Mouse (Mus musculus) intestine, embryonic 14.5 days (tissue): Measurements from ENCODE around the gene Efemp2. TPM values are rescaled to one million over a fixed set of nuclear protein-coding genes. Genes with fewer than 3 reads are reported as not detected.

ENCODE experiments used
- ATAC-seq: fragments of 200-750 bp; cut with Nextera tagmentation; replicated peaks from 2 replicates; pipeline ENCODE4 v1.8.0; 2017; ENCODE audit warnings: low read depth, moderate number of reproducible peaks, moderate TSS enrichment, moderate library complexity; ENCODE audit not compliant: low FRiP score, low TSS enrichment
- DNase-seq: peaks from one replicate; pipeline ENCODE4 v3.0.0-alpha.2; 2018; ENCODE audit warnings: low spot score
- H3K27ac ChIP-seq: fragments of 300-500 bp; sonication (generic); 2 replicates; pipeline ENCODE4 v1.5.1; 2014; ENCODE audit warnings: low read depth, mild to moderate bottlenecking, control low read depth
- H3K27me3 ChIP-seq: fragments of 300-500 bp; sonication (generic); replicated peaks from 2 replicates; pipeline ENCODE4 v1.6.1; 2014; ENCODE audit warnings: low read length, control low read depth; ENCODE audit not compliant: control insufficient read depth, insufficient read depth
- H3K36me3 ChIP-seq: fragments of 300-500 bp; sonication (generic); 2 replicates; pipeline ENCODE4 v1.6.1; 2014; ENCODE audit warnings: low read length, control low read depth; ENCODE audit not compliant: control insufficient read depth, insufficient read depth
- H3K4me1 ChIP-seq: fragments of 300-500 bp; sonication (generic); replicated peaks from 2 replicates; pipeline ENCODE4 v1.6.1; 2014; ENCODE audit warnings: low read length, control low read depth, mixed read lengths; ENCODE audit not compliant: control insufficient read depth, insufficient read depth
- H3K4me2 ChIP-seq: fragments of 300-500 bp; sonication (generic); 2 replicates; pipeline ENCODE4 v1.6.1; 2014; ENCODE audit warnings: low read length
- H3K4me3 ChIP-seq: fragments of 300-500 bp; sonication (generic); 2 replicates; pipeline ENCODE4 v1.5.1; 2014; ENCODE audit warnings: low read depth, low read length, control low read depth, mixed read lengths
- H3K9ac ChIP-seq: fragments of 300-500 bp; sonication (generic); 2 replicates; pipeline ENCODE4 v1.6.1; 2014; ENCODE audit warnings: mild to moderate bottlenecking, low read length
- H3K9me3 ChIP-seq: fragments of 300-500 bp; sonication (generic); 2 replicates; pipeline ENCODE4 v1.6.1; 2016; ENCODE audit warnings: low read length, control low read depth; ENCODE audit not compliant: control insufficient read depth
- WGBS: fragments of 180-500 bp; shearing (Covaris S2); extraction: QIAGEN DNeasy Blood & Tissue Kit; methylation state at CpG from one replicate; pipeline ENCODE4 v1.1.7; 2014; 5-methylcytosine and 5-hydroxymethylcytosine counted together
- polyA plus RNA-seq: library from polyadenylated mRNA; unstranded; fragments of >200 nt; fragmentation: Nextera tagmentation; extraction: Ambion mirVana; gene quantifications from 2 replicates; pipeline ENCODE4 v1.2.1, GENCODE M21; 2014

Efemp2 gene
- polyA plus RNA-seq, 1 experiment from 2014 or later, result 136 TPM

DNA sequence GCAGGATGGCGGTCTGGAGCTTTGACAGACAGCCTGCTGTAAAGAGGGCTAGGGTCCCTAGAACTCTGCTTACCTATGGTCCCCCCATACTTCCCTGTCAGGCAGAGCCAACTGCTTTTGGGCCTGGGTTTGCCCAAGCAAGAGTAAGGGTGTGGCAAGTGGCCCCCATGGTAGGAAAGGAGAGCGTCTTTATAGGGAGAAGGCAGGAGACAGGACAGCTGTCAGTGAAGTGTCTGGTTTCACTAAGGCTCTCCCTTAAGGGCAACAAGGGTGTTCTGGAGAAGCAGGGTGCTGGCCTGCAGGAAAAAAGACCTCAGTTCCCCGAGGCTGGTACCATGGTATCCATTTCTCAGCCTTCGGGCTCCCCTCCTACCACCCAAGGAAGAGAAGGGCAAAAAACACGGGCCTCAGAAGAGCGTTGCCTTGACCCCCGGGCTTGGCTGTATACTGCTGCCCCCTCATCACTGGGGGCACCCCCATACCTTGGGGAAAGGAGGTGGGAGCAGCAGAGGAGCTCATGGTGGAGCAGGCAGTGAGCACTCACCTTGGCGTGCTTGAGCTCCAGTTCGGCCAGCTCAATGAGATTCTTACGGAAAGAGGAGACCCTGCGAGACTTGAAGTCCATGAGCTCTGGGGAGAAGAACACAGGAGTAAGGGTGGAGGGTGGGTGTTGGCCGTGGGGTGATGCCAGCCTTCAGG, 21.7 kb downstream of the Efemp2 start:
- no peak overlapping the region for H3K4me2 ChIP-seq
- DNase-seq, result no peak
- 83% methylated on average over 12 of the region's 12 CpGs for WGBS
- H3K9ac ChIP-seq, result no peak overlapping the region
- peaks cover 5% of the 10 kb centered on the region for H3K4me1 ChIP-seq
- H3K27ac ChIP-seq, result no peak overlapping the region
- no peaks in the 10 kb centered on the region for H3K27me3 ChIP-seq
- no peak overlapping the region for H3K4me3 ChIP-seq
- H3K9me3 ChIP-seq, result no peaks in the 10 kb centered on the region
- peaks cover 56% of the 10 kb centered on the region for H3K36me3 ChIP-seq
- ATAC-seq, result no peak

- WGBS, result 80% methylated on average over 16 of the region's 16 CpGs
- ATAC-seq (no peak), DNase-seq (no peak)
- H3K27me3 ChIP-seq, result no peaks in the 10 kb centered on the region
- H3K4me2 ChIP-seq, result no peak overlapping the region
- H3K4me1 ChIP-seq, result peaks cover 5% of the 10 kb centered on the region
- H3K4me3 ChIP-seq, result no peak overlapping the region
- no peaks in the 10 kb centered on the region for H3K9me3 ChIP-seq
- H3K36me3 ChIP-seq, result peaks cover 56% of the 10 kb centered on the region
- H3K9ac ChIP-seq, result no peak overlapping the region
- H3K27ac ChIP-seq, result no peak overlapping the region
Measured at GRCm38 (mm10) chr19:5496052-5496370, 22.3 kb downstream of the Efemp2 start.

DNA sequence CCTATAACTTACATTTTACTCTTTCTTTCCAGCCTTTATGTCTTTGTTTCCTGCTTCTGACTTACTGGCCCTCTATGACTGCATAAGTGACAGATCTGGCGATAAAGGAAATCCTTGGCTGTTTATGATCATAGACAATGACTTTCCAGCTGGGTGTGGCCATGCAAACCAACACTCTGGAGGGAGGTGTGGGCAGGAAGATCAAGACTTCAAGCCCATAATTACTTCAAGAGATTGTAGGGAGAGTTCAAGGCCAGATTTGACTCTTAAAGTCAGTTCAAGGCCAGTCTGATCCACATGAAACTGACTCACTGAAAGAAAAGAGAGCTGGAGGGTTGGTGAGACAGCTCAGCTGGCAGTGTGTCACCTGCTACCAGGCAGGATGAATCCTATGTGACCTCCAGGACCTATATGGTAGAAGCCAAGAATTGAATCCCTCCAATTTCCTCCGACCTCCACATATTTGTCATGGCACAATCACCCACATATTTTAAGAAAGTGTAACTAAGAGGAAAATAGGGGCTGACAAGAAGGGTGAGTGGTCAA, 26.6 kb downstream of the Efemp2 start:
- 82% methylated on average over 2 of the region's 2 CpGs for WGBS
- DNase-seq (no peak), ATAC-seq (no peak)

GRCm38 (mm10) chr19:5503687-5504086, 29.9 kb downstream of the Efemp2 start, which contains the start of gene 1700020D05Rik:
1700020D05Rik (minus strand) TSS chr19:5503787.
- WGBS, result 50% methylated on average over 16 of the region's 17 CpGs
- no peaks in the 10 kb centered on the region for H3K27me3 ChIP-seq
- no peaks in the 10 kb centered on the region for H3K4me1 ChIP-seq
- ATAC-seq (no peak), DNase-seq (no peak)
- H3K27ac ChIP-seq, result no peak within 1 kb of the TSS
- no peaks in the 10 kb centered on the region for H3K9me3 ChIP-seq
- H3K36me3 ChIP-seq, result no peaks in the 10 kb centered on the region
- no peak within 1 kb of the TSS for H3K4me3 ChIP-seq
- no peak within 1 kb of the TSS for H3K9ac ChIP-seq
- no peak within 1 kb of the TSS for H3K4me2 ChIP-seq

More for the DNA sequence above, 26.6 kb downstream of the Efemp2 start:
- no peak overlapping the region for H3K4me3 ChIP-seq
- H3K9ac ChIP-seq, result no peak overlapping the region
- no peak overlapping the region for H3K4me2 ChIP-seq
- H3K36me3 ChIP-seq, result peaks cover 21% of the 10 kb centered on the region
- no peak overlapping the region for H3K27ac ChIP-seq
- H3K9me3 ChIP-seq, result no peaks in the 10 kb centered on the region
- no peaks in the 10 kb centered on the region for H3K27me3 ChIP-seq
- H3K4me1 ChIP-seq, result no peaks in the 10 kb centered on the region

DNA sequence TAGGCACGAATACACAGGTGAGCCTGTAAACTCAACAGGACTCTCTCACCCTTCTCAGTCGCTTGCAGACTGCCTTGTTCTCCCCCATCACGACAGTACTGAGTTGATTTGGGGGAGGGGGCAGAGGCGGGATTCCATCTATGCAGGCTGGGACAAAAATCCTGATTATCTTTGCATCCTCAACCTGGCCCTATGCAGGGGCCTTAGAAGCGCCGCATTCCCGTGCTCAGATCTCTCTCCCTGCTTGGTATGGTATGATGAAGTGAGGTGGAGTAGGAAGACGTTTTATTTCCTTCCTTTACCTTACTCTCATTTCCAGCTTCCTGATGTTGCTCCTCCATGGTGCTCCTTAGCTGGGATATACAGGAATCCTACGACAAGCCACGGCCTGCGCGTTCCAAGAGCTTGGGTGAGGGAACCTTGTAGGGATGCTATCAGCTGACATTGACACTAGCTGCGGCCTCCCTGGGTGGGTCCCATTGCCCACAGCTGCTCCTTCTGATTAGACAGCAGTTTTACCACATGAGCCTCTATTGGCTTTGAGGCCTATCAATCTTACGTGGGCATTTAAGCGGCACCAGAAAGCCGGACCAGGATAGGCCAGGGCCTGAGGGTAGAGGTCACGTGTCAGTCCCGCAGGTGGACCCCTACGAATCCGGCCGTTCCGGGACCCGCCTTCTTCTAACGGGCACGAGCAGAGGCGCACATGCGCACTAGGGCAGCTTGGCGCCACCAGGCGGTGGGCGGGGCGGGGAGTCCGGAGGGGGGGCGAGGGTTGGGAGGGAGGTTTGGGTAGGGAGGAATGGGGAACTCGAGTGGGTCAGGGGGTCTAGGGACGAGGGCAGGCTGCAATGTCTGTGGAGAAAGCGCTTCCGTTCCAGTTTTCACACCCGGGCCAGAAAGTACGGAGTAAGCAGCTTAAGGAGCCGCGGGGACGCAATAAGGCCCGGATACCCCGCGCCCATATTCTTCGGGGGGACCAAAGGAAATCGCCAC, 36.6 kb downstream of the Efemp2 start, which contains the start of gene Snx32:
TSS of gene Snx32 (minus strand) at position 508 of the 996 bp plus-strand sequence.
- DNase-seq, result peak; percentile 90
- Histone ChIP-seq H3K4me3 (peak within 1 kb of the TSS; percentile 48), H3K9me3 (no peaks in the 10 kb centered on the region), H3K27me3 (no peaks in the 10 kb centered on the region), H3K4me2 (peak within 1 kb of the TSS; percentile 86), H3K27ac (0 out of 2 replicates have a peak within 1 kb of the TSS, but pooled peaks have one; percentile 11), H3K4me1 (peaks cover 14% of the 10 kb centered on the region), H3K36me3 (no peaks in the 10 kb centered on the region), H3K9ac (peak within 1 kb of the TSS; percentile 58)
- peak; percentile 98 for ATAC-seq
- 3% methylated on average over 47 of the region's 47 CpGs for WGBS

DNA sequence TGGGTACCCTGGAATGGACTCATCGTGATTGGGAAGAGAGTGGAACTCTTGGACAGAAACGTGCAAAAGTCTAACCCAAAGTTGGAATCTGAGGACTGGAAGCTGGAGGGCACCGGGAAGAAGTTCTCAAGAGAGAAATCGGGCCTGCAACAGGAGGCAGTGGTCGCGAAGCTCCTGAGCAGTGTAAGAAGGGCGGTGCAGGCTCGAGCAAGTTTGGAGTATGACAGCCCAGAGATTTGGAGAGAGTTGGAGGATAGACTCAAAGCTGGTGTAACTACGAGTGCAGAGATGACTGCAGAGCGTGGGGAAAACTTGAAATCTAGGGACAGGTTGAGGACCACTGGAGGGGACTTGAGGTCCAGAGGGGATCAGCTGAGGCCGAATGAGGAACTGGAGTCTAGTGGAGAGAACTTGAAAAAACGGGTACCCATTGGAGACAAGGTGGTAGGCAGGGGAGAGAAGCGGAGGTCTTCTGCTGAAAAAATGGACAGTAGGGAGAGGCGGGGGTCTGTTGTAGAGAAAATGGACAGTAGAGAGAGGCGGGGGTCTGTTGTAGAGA, 37.4 kb downstream of the Efemp2 start:
- H3K4me1 ChIP-seq, result peaks cover 14% of the 10 kb centered on the region

DNA sequence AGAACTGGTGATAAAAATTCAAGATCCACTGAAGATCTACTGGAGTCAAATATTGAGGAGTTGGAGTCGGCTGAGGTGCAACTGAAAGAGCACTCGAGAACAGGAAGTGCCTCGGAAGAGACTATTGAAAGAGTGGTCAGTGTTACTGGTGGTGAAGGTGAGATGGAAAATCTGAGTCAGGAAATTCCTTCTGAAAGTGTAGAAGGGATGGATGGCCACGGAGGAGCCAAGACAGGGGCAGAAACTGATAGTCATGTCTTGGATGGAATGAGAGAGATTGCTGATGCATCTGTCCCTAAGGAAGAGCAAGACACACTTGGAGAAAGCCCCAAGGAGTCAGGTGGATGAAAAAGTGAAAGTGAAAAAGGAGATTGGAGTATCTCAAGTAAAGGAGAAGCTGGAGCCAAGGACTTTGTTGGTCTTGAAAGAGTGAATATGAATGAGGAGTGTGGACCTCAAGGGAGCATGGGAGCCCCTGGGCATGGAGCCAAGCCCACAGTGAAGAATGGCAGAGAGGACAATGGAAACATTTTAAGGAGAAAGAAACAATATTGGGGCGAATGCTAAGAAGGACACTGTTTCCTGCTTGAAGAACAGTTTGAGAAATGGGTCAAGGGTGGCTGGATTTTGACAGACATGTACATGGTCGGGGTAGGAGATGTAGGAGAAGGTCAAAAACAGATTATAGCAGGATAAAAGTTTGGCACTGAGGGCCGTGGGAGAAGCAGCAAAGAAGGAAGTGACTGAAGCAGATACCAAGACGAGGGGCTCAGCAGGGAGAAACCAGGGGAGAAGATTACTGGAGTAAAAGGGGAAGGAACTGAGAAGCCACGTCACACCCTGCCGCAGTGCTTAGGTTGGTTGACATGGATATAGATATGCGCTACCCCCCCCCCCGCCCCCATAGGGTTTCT, 38.6 kb downstream of the Efemp2 start:
- no peaks in the 10 kb centered on the region for H3K27me3 ChIP-seq
- peak overlapping the region; percentile 3; the same call in 1 of the 2 replicates for H3K4me2 ChIP-seq
- no peak overlapping the region for H3K4me3 ChIP-seq
- H3K9ac ChIP-seq, result no peak overlapping the region
- H3K4me1 ChIP-seq, result peaks cover 14% of the 10 kb centered on the region
- no peak overlapping the region for H3K27ac ChIP-seq
- no peaks in the 10 kb centered on the region for H3K36me3 ChIP-seq
- H3K9me3 ChIP-seq, result no peaks in the 10 kb centered on the region
- 77% methylated on average over 12 of the region's 12 CpGs for WGBS
- no peak for ATAC-seq
- no peak for DNase-seq

More for the DNA sequence above, 37.4 kb downstream of the Efemp2 start:
- Histone ChIP-seq H3K27me3 (no peaks in the 10 kb centered on the region), H3K9me3 (no peaks in the 10 kb centered on the region), H3K4me3 (peak overlapping the region; percentile 48), H3K36me3 (no peaks in the 10 kb centered on the region), H3K4me2 (peak overlapping the region; percentile 86), H3K9ac (peak overlapping the region; percentile 58), H3K27ac (0 out of 2 replicates have a peak overlapping the region, but pooled peaks have one; percentile 11)
- ATAC-seq (no peak), DNase-seq (no peak)
- WGBS, result 50% methylated on average over 15 of the region's 15 CpGs
